Mouse (Mus musculus) kidney, adult 2 months (tissue): ENCODE data around the gene Spocd1.

Experiments
- CTCF ChIP-seq: fragments of 200-500 bp; conservative IDR thresholded peaks from 2 replicates; pipeline ENCODE4 v1.5.1; 2011; ENCODE audit warnings: low read depth, mild to moderate bottlenecking, control low read depth, low read length, moderate library complexity, mixed read lengths; ENCODE audit not compliant: insufficient read depth, insufficient read length
- POLR2A ChIP-seq: fragments of 200-500 bp; IDR thresholded peaks from one replicate; pipeline ENCODE4 v1.6.1; 2011; ENCODE audit warnings: low read depth, low read length, control low read depth

- TF ChIP-seq CTCF: no peak
- no peak for TF ChIP-seq POLR2A
Observed at GRCm38 (mm10) chr4:129880615-129881014, 48.4 kb upstream of the Spocd1 start.
